Mouse (Mus musculus) thymus, postnatal 25 days (tissue): ENCODE measurements around the gene Gmnn.
A peak's percentile ranks its signal among the peaks of the same experiment; 100 is the strongest.
"Not testable (repeated sequence)": the region's sequence is repeated elsewhere in the genome, so short reads cannot be mapped to it uniquely, and the experiment has no call there.

Experiments
- DNase-seq: peaks from one replicate; pipeline ENCODE4 v3.0.0; 2022

Gmnn gene

DNA sequence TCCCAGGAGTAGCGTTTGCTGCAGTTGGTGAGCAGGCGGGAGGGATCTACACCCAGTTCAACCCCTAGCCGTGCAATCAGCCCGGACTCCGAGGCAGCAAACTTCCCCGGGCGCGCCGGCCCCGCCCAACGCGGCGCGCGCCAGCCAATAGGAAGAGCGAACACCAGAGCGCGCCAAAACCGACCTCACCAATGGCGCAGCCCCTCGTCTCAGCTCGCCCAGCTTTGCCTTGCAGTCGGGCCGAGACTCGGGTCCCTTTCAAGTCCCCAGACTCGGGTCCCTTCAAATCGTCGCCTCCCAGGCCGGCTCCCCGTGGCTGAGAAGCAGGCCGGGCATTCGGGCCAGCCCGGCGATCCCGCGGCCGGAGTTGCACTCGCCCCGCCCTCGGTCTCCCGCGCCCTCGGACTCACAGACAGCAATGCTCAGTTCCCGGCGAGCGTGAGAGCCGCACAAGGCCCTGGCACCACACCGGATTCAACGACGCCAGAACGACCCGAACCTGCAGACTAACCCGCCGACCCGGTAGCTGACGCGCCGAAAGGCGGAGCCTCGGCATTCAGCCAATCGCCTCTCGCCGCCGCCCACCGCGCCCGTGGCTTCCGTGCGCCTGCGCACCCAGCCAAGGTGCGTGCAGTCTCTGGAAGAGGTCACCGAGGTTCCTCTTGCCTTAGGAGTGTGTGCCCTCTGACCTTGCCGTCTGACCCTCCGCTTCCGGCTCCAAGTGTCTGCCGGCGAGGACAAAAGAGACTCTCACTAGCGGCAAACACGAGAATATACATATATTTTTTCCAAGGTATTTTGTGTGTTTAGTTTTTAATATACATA lies at the start of gene Gmnn:
Gene Gmnn, minus strand, starts transcription at position 521 of the 825 bp plus-strand sequence.
- peak; percentile 94 for DNase-seq

DNA sequence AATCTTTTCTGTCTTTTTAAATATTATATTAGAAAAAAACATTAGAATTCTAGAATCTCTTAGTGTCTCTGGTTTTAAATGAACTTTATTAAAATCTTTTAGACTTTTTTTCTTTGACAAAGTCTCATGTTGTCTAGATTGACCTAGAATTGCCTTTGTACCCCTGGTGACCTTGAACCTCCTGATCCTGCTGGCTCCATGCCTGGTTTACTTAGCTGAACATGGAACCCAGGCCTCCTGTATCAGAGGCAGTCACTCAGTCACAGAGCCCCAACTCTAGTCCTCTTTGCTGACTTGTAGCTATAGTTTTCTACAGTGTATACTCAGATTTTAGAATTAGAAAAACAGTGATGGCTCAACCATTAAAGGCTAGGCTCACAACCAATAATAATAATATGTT lies 44.4 kb upstream of the Gmnn start:
- no peak for DNase-seq

DNA sequence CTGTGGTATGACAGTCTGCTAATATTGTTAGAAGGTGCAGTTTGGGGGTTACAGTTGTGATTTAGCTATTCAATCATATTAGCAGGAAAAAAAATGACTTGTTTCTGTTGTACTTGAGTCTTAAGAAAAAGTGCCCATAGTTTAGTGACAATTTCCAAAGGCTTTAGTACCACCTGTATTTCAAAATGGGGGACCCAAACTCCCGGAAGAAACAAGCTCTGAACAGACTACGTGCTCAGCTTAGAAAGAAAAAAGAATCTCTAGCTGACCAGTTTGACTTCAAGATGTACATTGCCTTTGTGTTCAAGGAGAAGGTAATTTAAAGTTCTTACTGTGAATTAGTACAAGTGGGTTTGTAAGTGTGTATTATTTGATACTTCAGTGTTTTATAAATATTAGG lies 41.5 kb upstream of the Gmnn start:
- no peak for DNase-seq

DNA sequence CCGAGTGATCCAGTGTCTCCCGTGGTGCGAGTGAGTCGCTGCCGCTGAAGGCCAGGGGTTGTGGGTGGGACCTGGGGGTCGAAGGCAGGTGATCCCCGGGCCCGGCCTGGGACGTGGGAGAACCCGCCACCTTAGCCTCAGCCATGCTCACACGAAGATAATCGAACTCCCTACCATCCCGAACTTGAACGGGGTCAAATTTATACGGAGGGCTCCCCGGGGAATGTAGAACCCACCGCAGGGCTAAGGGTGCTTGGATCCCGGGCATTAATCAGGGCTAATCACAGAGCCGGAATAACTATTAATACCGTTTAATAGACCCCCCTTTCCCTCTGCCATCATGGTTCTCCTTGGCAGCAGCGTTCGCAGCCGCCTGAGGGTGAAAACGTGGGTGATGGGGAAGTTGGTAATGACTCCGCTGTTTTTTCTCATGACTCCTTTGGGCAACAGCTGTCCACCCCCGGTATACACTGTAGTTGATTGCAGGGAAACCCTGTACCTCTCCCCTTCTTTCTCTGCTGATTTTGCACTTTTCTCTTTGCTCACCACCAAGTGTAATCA lies 40.5 kb upstream of the Gmnn start:
- DNase-seq, result peak; percentile 29

DNA sequence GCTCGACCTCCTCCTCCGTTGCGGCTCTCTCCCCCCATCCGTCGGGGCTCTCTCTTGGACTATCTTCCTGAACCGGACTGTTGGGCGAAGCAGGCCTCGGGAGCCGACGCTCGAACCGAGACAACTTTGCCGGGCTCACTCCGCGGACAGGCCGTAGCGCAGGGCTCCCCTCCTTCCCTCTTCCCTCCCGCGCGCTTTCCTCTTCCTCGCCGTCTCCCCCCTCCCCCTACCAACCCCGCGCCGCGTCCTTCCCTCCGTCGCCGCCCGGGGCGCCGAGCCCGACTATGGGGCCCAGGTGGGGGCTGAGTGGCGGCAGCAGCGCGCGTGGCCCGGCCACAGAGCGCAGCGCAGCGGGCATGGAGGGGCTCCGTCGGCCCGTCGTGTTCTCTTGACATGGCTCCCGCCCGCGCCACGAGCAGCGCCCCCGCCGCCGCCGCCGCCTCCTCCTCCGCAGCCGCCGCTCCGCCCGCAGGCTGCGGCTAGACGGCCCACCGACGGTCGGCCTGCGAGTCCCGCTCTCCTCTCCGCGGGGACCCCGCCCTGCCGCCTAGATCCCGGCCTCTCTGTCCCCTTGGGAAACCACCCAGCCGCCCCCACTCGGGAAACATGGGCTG lies 39.7 kb upstream of the Gmnn start, which contains the start of gene BC005537:
Gene BC005537, plus strand, starts transcription at position 350 of the 614 bp plus-strand sequence.
- DNase-seq, result peak; percentile 69

DNA sequence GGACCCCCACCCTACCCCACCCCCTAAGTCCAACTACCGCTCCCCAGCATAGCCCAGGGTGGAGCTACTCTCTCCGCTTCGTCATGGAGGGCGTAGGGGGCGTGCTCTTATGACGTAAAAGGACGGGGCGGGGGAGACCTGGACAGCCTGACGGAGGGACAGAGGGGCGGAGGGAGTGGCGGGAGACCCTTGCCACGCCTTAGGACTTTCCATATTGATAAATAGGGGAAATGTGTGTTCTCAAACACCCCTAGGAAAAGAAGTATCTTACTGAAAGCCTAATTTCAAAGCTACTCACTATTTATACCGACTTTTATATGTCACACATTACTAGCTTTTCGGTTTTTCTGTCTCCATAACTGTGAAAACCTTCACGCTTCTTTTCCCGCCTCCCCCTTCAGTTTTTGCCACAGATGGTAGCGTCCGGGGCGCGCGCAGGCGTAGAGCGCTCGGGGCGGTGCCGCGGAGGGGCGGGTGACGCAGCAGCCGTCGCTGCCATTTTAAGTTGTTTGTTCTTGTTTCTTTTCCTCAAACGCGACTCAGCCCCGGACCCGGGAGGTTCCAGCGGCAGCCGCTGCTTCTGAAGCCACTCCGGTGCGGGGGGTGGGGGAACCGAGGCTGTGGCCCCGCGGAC lies 39.1 kb upstream of the Gmnn start:
- peak; percentile 98 for DNase-seq

DNA sequence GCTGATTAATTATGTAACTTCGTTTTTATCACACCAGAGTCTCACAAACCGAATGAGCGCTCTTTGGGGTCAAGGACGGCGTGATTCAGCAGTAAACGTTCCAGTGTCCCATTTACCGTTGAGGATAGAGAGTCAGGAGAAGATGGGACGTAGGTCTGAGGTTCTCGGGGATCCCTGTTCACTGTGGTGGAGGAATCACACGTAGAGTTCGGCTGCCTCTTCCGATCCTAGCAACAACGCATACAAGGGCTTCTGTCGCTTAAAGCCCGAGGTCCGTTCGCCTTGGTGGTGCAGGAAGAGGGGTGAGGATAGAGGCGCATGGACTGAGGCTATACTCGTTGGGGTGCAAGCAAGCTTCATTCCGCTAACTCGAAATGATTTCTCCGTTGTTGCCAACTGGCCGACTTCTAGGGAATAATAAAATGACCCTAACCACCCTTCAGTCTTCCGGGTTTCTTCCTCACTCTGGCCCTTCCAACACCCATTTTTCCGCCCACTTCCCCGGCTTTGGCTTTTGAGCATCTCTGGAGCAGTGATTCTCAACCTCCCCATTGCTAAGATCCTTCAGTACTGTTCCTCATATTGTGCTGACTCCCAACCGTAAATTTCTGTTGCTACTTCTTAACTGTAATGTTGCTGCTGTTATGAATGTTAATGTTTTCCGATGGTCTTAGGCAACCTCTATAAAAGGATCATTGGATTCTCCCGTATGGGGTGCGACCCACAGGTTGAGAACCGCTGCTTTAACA lies 38.4 kb upstream of the Gmnn start:
- DNase-seq, result peak; percentile 45

DNA sequence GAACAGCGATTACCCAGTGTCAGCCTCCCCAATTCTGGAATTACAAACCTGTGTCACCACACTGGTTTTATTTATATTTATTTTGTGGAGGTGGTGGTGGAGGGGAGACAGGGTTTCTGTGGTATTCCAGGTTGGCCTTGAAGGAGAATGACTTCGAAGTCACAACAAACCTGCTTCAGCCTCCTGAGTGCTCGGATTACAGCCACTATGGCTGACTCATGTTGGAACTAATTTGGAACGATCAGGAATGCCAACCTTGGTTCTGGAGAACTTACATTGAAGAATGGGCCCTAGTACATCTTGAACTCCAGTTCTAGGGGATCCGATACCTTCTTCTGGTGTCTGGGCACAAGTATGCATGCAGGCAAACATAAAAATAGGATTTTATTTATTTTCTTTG lies 37.7 kb upstream of the Gmnn start:
- DNase-seq, result no peak

DNA sequence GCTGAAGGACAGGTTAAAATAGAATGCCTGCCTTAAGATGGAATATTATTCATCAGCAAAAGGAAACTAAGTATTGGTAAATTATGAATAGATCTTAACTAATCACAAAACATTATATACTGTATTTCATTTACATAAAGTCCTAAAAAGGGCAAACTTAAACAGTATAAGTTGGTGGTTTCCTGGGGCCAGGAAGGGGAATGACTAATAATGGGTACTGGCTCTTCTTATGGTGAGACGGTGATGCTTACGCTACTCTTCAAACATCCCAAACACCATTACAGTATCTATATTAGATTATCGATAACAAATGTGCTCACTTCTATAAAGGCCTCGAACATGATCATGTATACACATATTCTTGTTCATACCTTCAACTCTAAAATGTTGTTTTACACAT lies 37.0 kb upstream of the Gmnn start:
- DNase-seq, result no peak

DNA sequence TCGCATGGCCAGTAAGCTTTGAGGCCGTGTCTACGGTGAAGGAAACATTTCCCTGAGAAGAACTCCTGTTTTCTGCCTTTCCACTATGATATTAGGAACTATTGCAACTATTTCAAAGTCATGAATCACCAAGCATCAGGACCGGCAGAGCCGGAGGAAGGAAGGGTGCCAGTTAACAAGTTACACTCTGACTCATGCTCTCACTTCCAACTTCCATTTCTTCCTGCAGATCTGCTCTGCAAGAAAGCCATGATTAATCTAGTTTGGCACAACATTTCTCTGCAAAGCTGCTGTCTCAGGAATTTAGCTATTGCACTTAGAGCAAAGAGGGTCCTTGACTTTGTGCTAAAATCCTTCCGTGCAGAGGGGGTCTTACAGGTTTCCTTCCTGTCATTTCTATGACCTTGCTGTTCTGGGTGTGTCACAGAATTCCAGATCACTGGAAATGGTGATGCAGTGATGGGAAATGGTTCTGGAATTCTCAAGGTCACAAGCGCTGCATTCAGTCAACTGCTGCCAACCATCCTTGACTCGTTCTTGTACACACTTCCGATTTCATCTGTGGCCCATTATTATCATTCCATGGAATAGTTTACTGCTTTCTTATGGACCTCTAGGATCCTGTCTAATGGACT lies 30.8 kb upstream of the Gmnn start:
- DNase-seq, result no peak

DNA sequence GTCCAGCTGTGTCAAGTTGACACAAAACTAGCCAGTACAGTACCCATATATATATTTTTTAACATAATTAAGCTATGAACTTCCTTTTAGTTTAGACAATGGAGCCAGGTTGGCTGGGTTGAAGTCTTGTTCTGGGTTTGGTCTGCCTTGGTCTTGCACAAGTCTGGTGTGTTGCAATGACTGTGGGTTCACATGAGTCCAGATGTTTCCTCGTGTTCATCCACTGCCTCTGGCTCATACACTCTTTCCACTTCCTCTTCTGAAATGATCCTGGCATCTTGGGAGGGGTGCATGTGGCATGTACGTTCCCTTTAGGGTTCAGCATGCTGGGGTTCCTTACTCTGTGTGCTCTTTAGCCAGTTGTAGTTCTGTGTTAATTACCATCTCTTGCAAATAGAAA lies 29.6 kb upstream of the Gmnn start:
- DNase-seq, result no peak

DNA sequence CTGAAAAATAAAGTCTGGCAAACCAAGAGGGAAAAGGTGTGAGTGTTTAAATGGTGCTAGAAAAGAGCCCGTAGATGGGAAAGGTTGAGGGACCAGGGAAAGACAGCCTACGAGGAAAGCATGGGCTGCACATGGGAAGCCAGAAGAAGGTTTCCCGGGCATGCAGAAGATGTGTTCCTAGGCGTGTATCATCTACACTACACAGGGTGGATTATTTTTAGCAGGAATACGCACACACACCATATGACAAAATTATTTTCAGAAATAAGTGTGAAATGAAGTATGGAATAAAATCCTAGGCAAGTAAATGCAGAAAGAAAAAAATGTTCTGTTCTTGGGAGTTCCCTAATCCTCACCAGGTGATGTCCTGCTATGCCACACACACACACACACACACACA lies 25.8 kb upstream of the Gmnn start:
- no peak for DNase-seq

DNA sequence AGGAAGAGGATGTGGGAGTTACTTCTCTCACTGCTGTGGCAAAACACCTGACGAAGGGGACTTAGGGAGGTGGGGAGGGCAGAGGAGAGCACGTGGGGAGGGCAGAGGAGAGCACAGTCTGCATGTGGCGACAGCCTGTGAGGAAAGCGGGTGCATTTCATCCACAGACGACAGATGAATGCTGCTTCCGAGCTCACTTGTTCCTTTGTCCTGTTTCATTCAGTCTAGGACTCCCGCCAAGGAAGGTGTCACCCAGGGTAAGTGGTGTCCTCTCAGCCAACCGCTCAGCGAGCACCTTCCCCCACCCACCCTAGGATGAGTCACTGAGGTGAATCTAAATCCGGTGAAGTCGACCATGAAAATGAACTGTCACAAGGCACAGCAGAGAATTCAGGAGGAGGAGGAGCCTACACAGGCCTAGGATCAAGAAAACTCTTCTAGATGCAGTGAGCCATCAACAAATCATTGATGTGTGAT lies 24.3 kb upstream of the Gmnn start:
- peak; percentile 70 for DNase-seq

DNA sequence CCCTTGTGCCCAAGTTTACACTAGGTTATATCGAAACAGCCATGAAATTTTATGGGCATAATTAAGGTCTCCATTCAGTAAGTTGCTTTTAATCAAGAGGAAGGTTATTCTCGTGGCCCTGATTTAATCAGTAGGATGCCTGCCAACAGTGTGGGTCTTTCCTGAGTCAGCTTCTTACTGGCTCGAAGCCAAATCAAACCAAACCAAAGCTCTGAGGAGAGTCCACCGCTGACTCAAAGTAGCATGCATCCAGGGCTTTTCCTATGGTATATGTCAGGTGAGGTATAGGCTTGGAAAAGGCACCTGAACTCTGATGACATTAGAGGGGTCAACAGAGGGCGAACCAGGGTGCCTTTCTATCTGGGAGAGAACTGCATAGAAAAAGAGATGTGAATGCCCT lies 20.2 kb upstream of the Gmnn start:
- no peak for DNase-seq

DNA sequence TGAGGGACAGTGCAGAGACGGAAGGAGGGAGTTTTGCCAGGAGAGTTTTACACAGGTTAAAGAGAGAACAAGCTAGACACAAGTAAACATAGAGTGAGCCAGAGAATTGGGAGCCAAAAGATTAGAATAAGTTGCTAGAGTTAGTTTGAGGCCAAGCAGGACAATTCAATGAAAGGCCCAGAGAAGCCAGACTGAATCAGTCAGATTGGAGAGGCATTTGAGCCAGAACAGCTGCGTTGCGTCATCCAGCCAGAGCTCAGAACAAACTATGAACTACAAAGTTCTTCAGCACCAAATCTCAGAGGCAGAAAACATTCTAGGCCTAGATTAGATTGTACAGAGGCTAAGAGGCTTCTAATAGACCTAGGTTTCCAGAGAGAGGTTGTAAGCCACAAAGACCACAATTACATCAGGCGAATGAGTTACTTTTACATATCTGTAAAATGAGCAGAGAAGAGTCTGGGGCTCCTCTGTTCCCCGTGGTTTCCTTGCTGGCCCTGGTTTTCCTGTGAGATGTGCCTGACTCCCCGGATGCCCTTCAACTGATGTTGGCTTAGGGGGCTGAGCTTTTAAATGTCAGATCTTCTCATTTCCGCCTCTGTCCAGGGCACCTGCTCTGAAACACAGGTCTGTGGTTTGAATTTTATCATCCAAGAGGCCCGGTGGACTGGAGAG lies 17.1 kb upstream of the Gmnn start:
- peak; percentile 32 for DNase-seq

DNA sequence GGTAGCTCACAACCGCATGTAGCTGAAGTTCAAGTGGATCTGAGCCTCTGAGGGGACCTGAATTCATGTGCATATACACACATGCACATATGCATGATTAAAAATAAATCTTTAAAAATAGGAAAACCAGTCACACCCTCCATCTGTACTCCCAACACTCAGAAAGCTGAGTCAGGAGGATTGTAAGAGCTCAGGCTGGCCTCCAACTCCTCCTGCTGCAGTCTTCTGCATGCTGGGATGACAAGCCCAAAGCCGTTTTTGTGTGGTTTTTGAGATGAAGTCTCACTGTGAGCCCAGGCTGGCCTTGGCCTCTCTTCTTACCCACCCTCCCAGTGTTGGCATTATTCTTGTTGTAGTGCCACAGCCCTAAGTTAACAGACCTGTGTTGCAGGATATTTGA lies 16.3 kb upstream of the Gmnn start:
- no peak for DNase-seq

DNA sequence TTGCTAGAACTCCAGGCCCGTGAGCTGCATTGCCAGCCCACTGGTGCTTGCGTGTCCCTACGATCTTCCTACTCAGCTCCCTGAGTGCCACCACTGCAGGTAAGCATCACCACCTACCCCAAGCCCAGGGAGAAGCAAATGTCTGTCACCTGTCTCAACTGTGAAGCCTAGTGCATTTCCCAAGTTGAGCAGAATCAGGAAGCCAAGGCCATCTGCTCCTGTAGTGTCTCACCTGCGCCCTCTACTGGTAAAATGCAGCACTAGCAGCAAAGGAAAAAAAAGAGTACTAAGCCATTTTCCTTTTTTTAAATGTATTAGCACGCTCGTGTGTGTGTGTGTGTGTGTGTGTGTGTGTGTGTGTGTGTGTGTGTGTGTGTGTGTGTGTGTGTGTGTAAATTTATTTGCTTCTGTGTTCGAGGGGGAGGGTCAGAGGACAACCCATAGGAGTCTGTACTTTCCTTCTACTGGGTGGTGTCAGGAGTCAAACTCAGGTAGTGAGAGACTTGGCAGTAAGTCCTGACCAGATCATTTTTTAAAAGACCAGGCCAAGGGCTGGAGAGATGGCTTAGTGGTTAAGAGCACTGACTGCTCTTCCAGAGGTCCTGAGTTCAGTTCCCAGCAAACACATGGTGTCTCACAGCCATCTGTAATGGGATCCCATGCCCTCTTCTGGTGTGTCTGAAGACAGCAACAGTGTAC lies 14.6 kb upstream of the Gmnn start:
- DNase-seq, result peak; percentile 64

DNA sequence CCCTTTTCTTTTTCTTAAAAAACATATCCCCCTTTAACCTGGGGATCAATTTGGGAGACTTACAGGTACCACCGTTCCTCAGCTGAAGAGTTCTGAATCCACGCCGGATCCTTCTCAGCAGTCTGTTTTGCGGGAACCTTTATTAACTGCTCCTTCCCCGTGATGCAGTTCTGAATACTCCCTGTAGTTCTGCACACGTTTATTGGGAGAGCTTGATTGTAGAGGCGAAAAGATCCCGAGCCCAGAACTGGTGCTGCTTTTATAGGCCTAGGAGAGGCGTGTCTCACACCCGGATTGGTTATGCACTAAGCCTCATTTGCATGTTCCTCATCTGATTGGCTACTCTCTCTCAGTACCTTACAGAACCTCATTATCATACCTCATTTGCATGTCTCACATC lies 9.8 kb upstream of the Gmnn start:
- not testable (repeated sequence) for DNase-seq

DNA sequence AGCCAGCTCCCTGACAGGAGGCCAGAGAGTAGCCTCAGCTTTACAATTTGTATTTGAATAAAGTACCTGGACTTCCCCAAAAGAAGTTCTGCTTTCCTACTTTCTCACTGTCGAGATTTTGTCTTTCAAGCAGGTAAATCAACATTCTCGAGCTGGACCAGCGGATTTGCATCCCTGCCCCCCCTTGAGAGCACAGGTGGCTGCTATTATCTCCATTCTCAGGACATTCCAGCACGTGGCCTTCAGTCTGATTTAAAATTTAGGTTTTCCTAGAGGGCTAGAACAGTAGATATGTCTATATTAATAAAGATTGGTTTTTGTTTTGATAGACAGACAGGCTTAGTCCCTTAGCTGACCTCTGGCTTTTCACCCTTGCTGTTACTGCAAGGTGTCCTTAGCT lies 6.1 kb upstream of the Gmnn start:
- not testable (repeated sequence) for DNase-seq

DNA sequence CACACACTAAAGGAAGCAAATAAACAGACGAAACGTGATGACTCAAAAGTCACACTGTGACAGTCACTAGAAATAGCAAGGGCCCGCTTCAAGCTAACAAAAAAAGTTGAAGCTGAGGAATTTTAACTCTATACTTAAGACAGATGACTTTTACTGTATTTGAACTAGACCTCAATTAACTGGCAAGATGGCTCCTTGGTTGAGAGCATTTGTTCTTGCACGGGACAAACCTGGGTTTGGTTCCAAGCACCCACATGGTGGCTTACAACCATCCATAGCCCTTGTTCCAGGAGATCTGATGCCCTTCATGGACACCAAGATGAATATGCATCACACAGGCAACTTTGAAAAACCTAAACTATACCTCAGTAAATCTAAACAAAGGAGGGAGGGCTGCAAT lies 531 bp upstream of the Gmnn start:
- DNase-seq, result no peak

DNA sequence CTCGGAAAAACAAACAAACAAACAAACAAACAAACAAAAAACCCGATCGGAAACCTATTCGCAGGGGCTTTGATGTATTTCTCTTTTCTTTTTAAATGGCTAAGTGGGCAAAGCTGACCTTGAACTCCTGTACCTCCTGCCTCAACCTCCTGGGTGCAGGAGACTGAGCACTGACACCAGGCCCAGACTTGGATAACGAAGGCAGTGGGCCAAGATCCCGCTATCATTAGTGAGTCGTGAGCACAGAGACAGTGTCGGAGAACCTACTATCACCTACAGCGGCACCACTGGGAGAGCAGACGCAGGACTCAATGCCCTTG lies 680 bp downstream of the Gmnn start:
- no peak for DNase-seq
